Mouse (Mus musculus) heart, adult 9 months (tissue): ENCODE results near the gene Ankrd55.
A peak's percentile ranks its signal among the peaks of the same experiment; 100 is the strongest.

Source experiments
- DNase-seq, 2 experiments: peaks; one replicate each; pipeline ENCODE4 v3.0.0; 2022; ENCODE audit warnings: low spot score in 2 of 2

Ankrd55 gene

GRCm38 (mm10) chr13:112343628-112344009, 55.4 kb downstream of the Ankrd55 start:
- no peak for DNase-seq

GRCm38 (mm10) chr13:112344270-112344864, 56.1 kb downstream of the Ankrd55 start:
- DNase-seq: no peak

- no peak for DNase-seq
Observed at GRCm38 (mm10) chr13:112345542-112345941, 57.3 kb downstream of the Ankrd55 start.

GRCm38 (mm10) chr13:112346031-112346430, 57.8 kb downstream of the Ankrd55 start:
- DNase-seq: no peak

GRCm38 (mm10) chr13:112346659-112347142, 58.5 kb downstream of the Ankrd55 start:
- no peak for DNase-seq

- no peak for DNase-seq
Observed at GRCm38 (mm10) chr13:112348250-112348649, 60.0 kb downstream of the Ankrd55 start.

GRCm38 (mm10) chr13:112348896-112349484, 60.7 kb downstream of the Ankrd55 start:
- no peak for DNase-seq

- DNase-seq: no peak
Observed at GRCm38 (mm10) chr13:112349500-112349899, 61.2 kb downstream of the Ankrd55 start.

GRCm38 (mm10) chr13:112351943-112352342, 63.7 kb downstream of the Ankrd55 start:
- DNase-seq: no peak

GRCm38 (mm10) chr13:112354109-112354867, 66.0 kb downstream of the Ankrd55 start:
- DNase-seq: peak; percentile 43 to 58

- DNase-seq: no peak
Observed at GRCm38 (mm10) chr13:112354958-112355357, 66.7 kb downstream of the Ankrd55 start.

GRCm38 (mm10) chr13:112355794-112356486, 67.7 kb downstream of the Ankrd55 start:
- DNase-seq: no peak

- no peak for DNase-seq
Observed at GRCm38 (mm10) chr13:112361575-112361974, 73.3 kb downstream of the Ankrd55 start.

GRCm38 (mm10) chr13:112363218-112363617, 75.0 kb downstream of the Ankrd55 start:
- peak; percentile 62 to 67 for DNase-seq

- no peak for DNase-seq
Observed at GRCm38 (mm10) chr13:112363746-112364145, 75.5 kb downstream of the Ankrd55 start.

- no peak for DNase-seq
Observed at GRCm38 (mm10) chr13:112364698-112365097, 76.4 kb downstream of the Ankrd55 start.

GRCm38 (mm10) chr13:112365303-112365702, 77.1 kb downstream of the Ankrd55 start:
- DNase-seq: no peak

GRCm38 (mm10) chr13:112365762-112366161, 77.5 kb downstream of the Ankrd55 start:
- peak; percentile 69 to 78 for DNase-seq

- no peak for DNase-seq
Observed at GRCm38 (mm10) chr13:112366321-112367029, 78.2 kb downstream of the Ankrd55 start.

GRCm38 (mm10) chr13:112371729-112372128, 83.5 kb downstream of the Ankrd55 start:
- DNase-seq: no peak

GRCm38 (mm10) chr13:112375766-112376165, 87.5 kb downstream of the Ankrd55 start:
- DNase-seq: no peak
